Mouse (Mus musculus): ENCODE results near the gene Gm17535. TPM values are rescaled to one million over a fixed set of nuclear protein-coding genes. Genes with fewer than 3 reads are reported as not detected.
"Not testable (repeated sequence)": the region's sequence is repeated elsewhere in the genome, so short reads cannot be mapped to it uniquely, and the experiment has no call there.

Gm17535 gene
- total RNA-seq, 2 experiments from 2014 or later = not detected

- DNase-seq (ENCODE audit: low spot score) = peak; percentile 49
Observed at GRCm38 (mm10) chr9:3024912-3025467, 9.4 kb upstream of the Gm17535 start, which contains the start of gene Gm10717. Gene Gm10717, plus strand, starts transcription at chr9:3025417.

- peak; percentile 74 for DNase-seq (ENCODE audit: low spot score)
Observed at GRCm38 (mm10) chr9:3025653-3026052, 8.7 kb upstream of the Gm17535 start.

DNA sequence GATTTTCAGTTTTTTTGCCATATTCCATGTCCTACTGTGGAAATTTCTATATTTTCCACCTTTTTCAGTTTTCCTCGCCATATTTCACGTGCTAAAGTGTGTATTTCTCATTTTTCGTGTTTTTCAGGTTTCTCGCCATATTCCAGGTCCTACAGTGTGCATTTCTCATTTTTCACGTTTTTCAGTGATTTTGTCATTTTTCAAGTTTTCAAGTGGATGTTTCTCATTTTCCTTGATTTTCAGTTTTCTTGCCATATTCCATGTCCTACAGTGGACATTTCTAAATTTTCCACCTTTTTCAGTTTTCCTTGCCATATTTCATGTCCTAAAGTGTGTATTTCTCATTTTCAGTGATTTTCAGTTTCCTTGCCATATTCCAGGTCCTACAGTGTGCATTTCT is 8.3 kb upstream of the Gm17535 start:
- DNase-seq (ENCODE audit: low spot score) = not testable (repeated sequence)

GRCm38 (mm10) chr9:3026741-3027140 is 7.7 kb upstream of the Gm17535 start:
- not testable (repeated sequence) for DNase-seq (ENCODE audit: low spot score)

DNA sequence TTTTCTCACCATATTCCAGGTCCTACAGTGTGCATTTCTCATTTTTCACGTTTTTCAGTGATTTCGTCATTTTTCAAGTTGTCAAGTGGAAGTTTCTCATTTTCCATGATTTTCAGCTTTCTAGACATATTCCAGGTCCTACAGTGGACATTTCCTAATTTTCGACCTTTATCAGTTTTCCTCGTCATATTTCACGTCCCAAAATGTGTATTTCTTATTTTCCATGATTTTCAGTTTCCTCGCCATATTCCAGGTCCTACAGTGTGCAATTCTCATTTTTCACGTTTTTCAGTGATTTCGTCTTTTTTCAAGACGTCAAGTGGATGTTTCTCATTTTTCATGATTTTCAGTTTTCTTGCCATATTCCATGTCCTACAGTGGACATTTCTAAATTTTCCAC is 7.2 kb upstream of the Gm17535 start:
- DNase-seq (ENCODE audit: low spot score) = not testable (repeated sequence)

- peak; percentile 23 for DNase-seq (ENCODE audit: low spot score)
Observed at GRCm38 (mm10) chr9:3029276-3030000, 5.0 kb upstream of the Gm17535 start.

DNA sequence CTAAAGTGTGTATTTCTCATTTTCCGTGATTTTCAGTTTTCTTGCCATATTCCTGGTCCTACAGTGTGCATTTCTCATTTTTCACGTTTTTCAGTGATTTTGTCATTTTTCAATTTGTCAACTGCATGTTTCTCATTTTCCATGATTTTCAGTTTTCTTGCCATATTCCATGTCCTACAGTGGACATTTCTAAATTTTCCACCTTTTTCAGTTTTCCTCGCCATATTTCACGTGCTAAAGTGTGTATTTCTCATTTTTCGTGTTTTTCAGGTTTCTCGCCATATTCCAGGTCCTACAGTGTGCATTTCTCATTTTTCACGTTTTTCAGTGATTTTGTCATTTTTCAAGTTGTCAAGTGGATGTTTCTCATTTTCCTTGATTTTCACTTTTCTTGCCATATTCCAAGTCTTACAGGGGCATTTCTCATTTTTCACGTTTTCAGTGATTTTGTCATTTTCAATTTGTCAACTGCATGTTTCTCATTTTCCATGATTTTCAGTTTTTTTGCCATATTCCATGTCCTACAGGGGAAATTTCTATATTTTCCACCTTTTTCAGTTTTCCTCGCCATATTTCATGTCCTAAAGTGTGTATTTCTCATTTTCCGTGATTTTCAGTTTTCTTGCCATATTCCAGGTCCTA is 3.6 kb upstream of the Gm17535 start:
- not testable (repeated sequence) for DNase-seq (ENCODE audit: low spot score)

GRCm38 (mm10) chr9:3036577-3036976 is 2.2 kb downstream of the Gm17535 start, which contains the start of gene Gm10715:
Gene Gm10715, plus strand, starts transcription at chr9:3036877.
- not testable (repeated sequence) for DNase-seq (ENCODE audit: low spot score)

- DNase-seq (ENCODE audit: low spot score) = not testable (repeated sequence)
Observed at GRCm38 (mm10) chr9:3038161-3038560, 3.8 kb downstream of the Gm17535 start.

Small RNA genes within 50 kb of the gene (microRNA-seq; reads per million reads assigned to microRNA genes)
- gene Mir101c = not detected

Other genes starting within 250 kb of the Gm17535 start
- gene Gm10722, start 33.7 kb upstream of the Gm17535 start, total RNA-seq (2021) = not detected
- not detected for gene Gm11168, start 31.3 kb upstream of the Gm17535 start, total RNA-seq (2021)
- under 1 TPM in 1 of 2 experiments, not detected in 1; 0.48 TPM for gene Gm10721, start 21.5 kb upstream of the Gm17535 start, total RNA-seq (2021)
- not detected for gene Gm10720, start 18.9 kb upstream of the Gm17535 start, total RNA-seq (2021)
- under 1 TPM in 1 of 2 experiments, not detected in 1; 0.39 TPM for gene Gm10719, start 17.2 kb upstream of the Gm17535 start, total RNA-seq (2021)
- gene Gm10718, start 11.1 kb upstream of the Gm17535 start, total RNA-seq (2021) = not detected
- gene Gm10717, start 9.2 kb upstream of the Gm17535 start, total RNA-seq (2021) = not detected
- gene Gm10715, start 2.3 kb downstream of the Gm17535 start, total RNA-seq (2021) = not detected